Mouse (Mus musculus) kidney, embryonic 14.5 days (tissue): Measurements from ENCODE around the gene Tbc1d4. TPM values are rescaled to one million over a fixed set of nuclear protein-coding genes. Genes with fewer than 3 reads are reported as not detected.

Experiments
- ATAC-seq: fragments of 200-750 bp; cut with Nextera tagmentation; 2 replicates; pipeline ENCODE4 v1.8.0; 2017; ENCODE audit warnings: moderate number of reproducible peaks, mild to moderate bottlenecking, moderate TSS enrichment, moderate library complexity; ENCODE audit not compliant: low FRiP score, low TSS enrichment
- H3K27ac ChIP-seq: fragments of 300-500 bp; sonication (generic); 2 replicates; pipeline ENCODE4 v1.5.1; 2014; ENCODE audit warnings: low read depth, mild to moderate bottlenecking, low read length, moderate library complexity, mixed read lengths
- H3K27me3 ChIP-seq: fragments of 300-500 bp; sonication (generic); 2 replicates; pipeline ENCODE4 v1.6.1; 2014; ENCODE audit warnings: mild to moderate bottlenecking, low read length; ENCODE audit not compliant: control insufficient read depth, insufficient read depth
- H3K36me3 ChIP-seq: fragments of 300-500 bp; sonication (generic); 2 replicates; pipeline ENCODE4 v1.6.1; 2014; ENCODE audit warnings: low read length, mixed read lengths; ENCODE audit not compliant: control insufficient read depth, insufficient read depth
- H3K4me1 ChIP-seq: fragments of 300-500 bp; sonication (generic); 2 replicates; pipeline ENCODE4 v1.6.1; 2014; ENCODE audit warnings: low read length, mixed read lengths; ENCODE audit not compliant: control insufficient read depth, insufficient read depth
- H3K4me2 ChIP-seq: fragments of 300-500 bp; sonication (generic); replicated peaks from 2 replicates; pipeline ENCODE4 v1.6.1; 2014; ENCODE audit warnings: low read depth, mild to moderate bottlenecking, low read length
- H3K4me3 ChIP-seq: fragments of 300-500 bp; sonication (generic); 2 replicates; pipeline ENCODE4 v1.5.1; 2014; ENCODE audit warnings: mild to moderate bottlenecking, low read length
- H3K9ac ChIP-seq: fragments of 300-500 bp; sonication (generic); 2 replicates; pipeline ENCODE4 v1.6.1; 2014; ENCODE audit warnings: low read depth, mild to moderate bottlenecking, low read length, moderate library complexity
- H3K9me3 ChIP-seq: fragments of 300-500 bp; sonication (generic); 2 replicates; pipeline ENCODE4 v1.6.1; 2016; ENCODE audit warnings: low read length; ENCODE audit not compliant: control insufficient read depth
- WGBS: fragments of 180-500 bp; shearing (Covaris S2); extraction: QIAGEN DNeasy Blood & Tissue Kit; methylation state at CpG from one replicate; pipeline ENCODE4 v1.1.7; 2014; 5-methylcytosine and 5-hydroxymethylcytosine counted together
- polyA plus RNA-seq: library from polyadenylated mRNA; unstranded; fragments of >200 nt; fragmentation: Nextera tagmentation; extraction: Ambion mirVana; gene quantifications from 2 replicates; pipeline ENCODE4 v1.2.1, GENCODE M21; 2014

Gene Tbc1d4
- polyA plus RNA-seq, 1 experiment from 2014 or later: 16.8 TPM

DNA sequence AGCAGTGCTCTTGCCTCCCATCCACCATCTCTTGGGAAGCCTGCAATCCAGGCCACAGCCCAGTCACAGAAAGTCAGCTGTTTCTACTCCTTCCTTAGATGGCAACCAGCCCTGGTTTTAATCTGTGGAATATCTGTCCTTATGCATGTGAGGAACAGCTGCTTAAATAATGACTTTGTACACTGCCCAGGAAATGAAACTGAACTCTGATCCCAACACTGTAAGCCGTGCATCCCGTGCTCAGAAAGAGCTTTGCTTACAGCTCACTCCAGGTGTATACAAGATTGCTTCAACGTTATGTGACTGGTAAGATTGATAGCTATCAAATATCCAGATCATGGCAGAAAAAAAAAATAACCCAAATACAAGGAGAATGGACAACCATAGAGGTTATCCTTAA lies 143.1 kb downstream of the Tbc1d4 start:
- Histone ChIP-seq H3K4me2 (no peak overlapping the region), H3K4me3 (no peak overlapping the region), H3K9me3 (no peaks in the 10 kb centered on the region), H3K36me3 (no peaks in the 10 kb centered on the region), H3K9ac (no peak overlapping the region), H3K4me1 (no peaks in the 10 kb centered on the region), H3K27me3 (no peaks in the 10 kb centered on the region), H3K27ac (no peak overlapping the region)
- ATAC-seq: no peak
- WGBS: 73% methylated on average over 3 of the region's 3 CpGs

- H3K27ac ChIP-seq: no peak overlapping the region
- 0 out of 2 replicates have a peak, but pooled peaks cover 4% of the 10 kb centered on the region for H3K36me3 ChIP-seq
- no peaks in the 10 kb centered on the region for H3K27me3 ChIP-seq
- H3K9me3 ChIP-seq: no peaks in the 10 kb centered on the region
- H3K9ac ChIP-seq: no peak overlapping the region
- H3K4me2 ChIP-seq: no peak overlapping the region
- peak; percentile 55; the same call in 1 of the 2 replicates for ATAC-seq
- no peaks in the 10 kb centered on the region for H3K4me1 ChIP-seq
- WGBS: 25% methylated on average over 6 of the region's 6 CpGs
- H3K4me3 ChIP-seq: no peak overlapping the region
Measured at GRCm38 (mm10) chr14:101460768-101461167, 148.2 kb downstream of the Tbc1d4 start.

GRCm38 (mm10) chr14:101452915-101453314 lies 156.1 kb downstream of the Tbc1d4 start:
- 68% methylated on average over 6 of the region's 6 CpGs for WGBS
- no peak overlapping the region for H3K27ac ChIP-seq

DNA sequence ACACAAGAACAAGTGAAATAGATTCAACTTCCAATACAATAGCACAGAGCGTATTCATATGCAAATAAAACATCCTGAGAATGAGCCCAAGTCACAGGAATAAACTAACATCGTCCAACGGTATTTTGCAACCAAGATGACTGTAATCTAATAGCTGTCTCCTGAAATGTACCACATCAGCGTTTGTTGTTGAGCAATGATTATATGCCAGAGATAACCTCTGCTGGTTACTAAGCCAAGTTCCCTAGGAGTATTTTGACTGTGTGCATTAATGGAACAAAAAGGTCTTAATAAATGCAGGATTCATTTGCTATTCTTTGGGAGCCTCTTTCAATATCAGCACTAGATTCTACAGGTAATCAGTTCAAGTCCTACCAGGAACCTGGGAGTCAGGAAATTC lies 161.1 kb downstream of the Tbc1d4 start:
- peaks cover 8% of the 10 kb centered on the region for H3K36me3 ChIP-seq
- ATAC-seq: no peak
- H3K9me3 ChIP-seq: no peaks in the 10 kb centered on the region
- H3K4me1 ChIP-seq: no peaks in the 10 kb centered on the region
- no peak overlapping the region for H3K27ac ChIP-seq
- H3K9ac ChIP-seq: no peak overlapping the region
- H3K4me3 ChIP-seq: no peak overlapping the region
- no peaks in the 10 kb centered on the region for H3K27me3 ChIP-seq
- WGBS: 94% methylated on average over 4 of the region's 4 CpGs
- no peak overlapping the region for H3K4me2 ChIP-seq

More at GRCm38 (mm10) chr14:101452915-101453314, 156.1 kb downstream of the Tbc1d4 start:
- Histone ChIP-seq H3K4me3 (no peak overlapping the region), H3K27me3 (no peaks in the 10 kb centered on the region), H3K9ac (no peak overlapping the region), H3K4me2 (no peak overlapping the region), H3K9me3 (no peaks in the 10 kb centered on the region), H3K4me1 (no peaks in the 10 kb centered on the region), H3K36me3 (peaks cover 6% of the 10 kb centered on the region; the same call in 1 of the 2 replicates)
- ATAC-seq: no peak

DNA sequence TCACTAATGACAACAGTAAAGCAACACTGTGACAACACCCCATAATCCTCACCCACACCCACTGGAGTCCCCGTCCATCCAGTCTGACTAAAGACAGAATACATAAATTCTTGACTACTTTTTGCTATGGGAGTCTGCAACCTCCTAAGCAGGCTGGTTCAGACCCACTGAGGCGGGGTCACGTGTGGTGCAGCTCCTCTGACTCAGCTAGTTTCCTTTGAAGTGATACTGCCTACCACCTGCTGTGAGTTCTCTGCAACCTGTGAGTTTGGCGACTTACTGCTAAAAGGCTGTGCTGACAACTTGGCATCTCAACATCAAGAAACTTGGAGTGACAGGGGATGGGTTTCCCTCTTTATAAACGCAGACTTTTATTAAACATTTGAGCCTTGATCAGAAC lies 163.8 kb downstream of the Tbc1d4 start:
- Histone ChIP-seq H3K9me3 (no peaks in the 10 kb centered on the region), H3K9ac (no peak overlapping the region), H3K36me3 (peaks cover 4% of the 10 kb centered on the region), H3K4me3 (no peak overlapping the region), H3K4me1 (no peaks in the 10 kb centered on the region), H3K27ac (no peak overlapping the region), H3K27me3 (no peaks in the 10 kb centered on the region), H3K4me2 (no peak overlapping the region)
- 54% methylated on average over 5 of the region's 5 CpGs for WGBS
- no peak for ATAC-seq

GRCm38 (mm10) chr14:101437925-101438324 lies 171.1 kb downstream of the Tbc1d4 start:
- no peaks in the 10 kb centered on the region for H3K36me3 ChIP-seq
- no peak overlapping the region for H3K27ac ChIP-seq
- no peak overlapping the region for H3K4me3 ChIP-seq
- no peak for ATAC-seq
- no peak overlapping the region for H3K9ac ChIP-seq
- no peaks in the 10 kb centered on the region for H3K27me3 ChIP-seq
- WGBS: 91% methylated on average over 3 of the region's 3 CpGs
- no peaks in the 10 kb centered on the region for H3K4me1 ChIP-seq
- no peaks in the 10 kb centered on the region for H3K9me3 ChIP-seq
- no peak overlapping the region for H3K4me2 ChIP-seq

- H3K36me3 ChIP-seq: no peaks in the 10 kb centered on the region
- H3K9ac ChIP-seq: no peak overlapping the region
- H3K4me2 ChIP-seq: no peak overlapping the region
- no peaks in the 10 kb centered on the region for H3K4me1 ChIP-seq
- H3K27me3 ChIP-seq: no peaks in the 10 kb centered on the region
- 80% methylated on average over 5 of the region's 5 CpGs for WGBS
- no peak overlapping the region for H3K27ac ChIP-seq
- no peak for ATAC-seq
- no peaks in the 10 kb centered on the region for H3K9me3 ChIP-seq
- no peak overlapping the region for H3K4me3 ChIP-seq
Measured at GRCm38 (mm10) chr14:101430536-101430935, 178.5 kb downstream of the Tbc1d4 start.

GRCm38 (mm10) chr14:101428805-101429516 lies 180.0 kb downstream of the Tbc1d4 start:
- Histone ChIP-seq H3K4me1 (no peaks in the 10 kb centered on the region), H3K9me3 (no peaks in the 10 kb centered on the region), H3K27me3 (no peaks in the 10 kb centered on the region), H3K27ac (no peak overlapping the region), H3K9ac (no peak overlapping the region), H3K36me3 (no peaks in the 10 kb centered on the region), H3K4me2 (no peak overlapping the region), H3K4me3 (no peak overlapping the region)
- ATAC-seq: no peak
- WGBS: 54% methylated on average over 3 of the region's 3 CpGs

- Histone ChIP-seq H3K4me3 (no peak overlapping the region), H3K9me3 (no peaks in the 10 kb centered on the region), H3K27ac (no peak overlapping the region), H3K27me3 (no peaks in the 10 kb centered on the region), H3K4me1 (no peaks in the 10 kb centered on the region), H3K9ac (no peak overlapping the region), H3K4me2 (no peak overlapping the region), H3K36me3 (no peaks in the 10 kb centered on the region)
- ATAC-seq: peak; percentile 73; the same call in 1 of the 2 replicates
- WGBS: 52% methylated on average over 2 of the region's 2 CpGs
Measured at GRCm38 (mm10) chr14:101417679-101418078, 191.3 kb downstream of the Tbc1d4 start.
